Mouse (Mus musculus) cerebellum, adult 2 months (tissue): Measurements from ENCODE around the gene Ndufs3.

ENCODE experiments used
- CTCF ChIP-seq: fragments of 200-500 bp; IDR thresholded peaks from 2 replicates; pipeline ENCODE4 v1.5.1; 2011; ENCODE audit warnings: low read depth, mild to moderate bottlenecking, control low read depth, low read length, moderate library complexity, borderline replicate concordance; ENCODE audit not compliant: insufficient read depth
- POLR2A ChIP-seq: fragments of 200-500 bp; IDR thresholded peaks from 2 replicates; pipeline ENCODE4 v1.6.1; 2011; ENCODE audit warnings: low read length, control low read depth, borderline replicate concordance; ENCODE audit not compliant: insufficient read depth

DNA sequence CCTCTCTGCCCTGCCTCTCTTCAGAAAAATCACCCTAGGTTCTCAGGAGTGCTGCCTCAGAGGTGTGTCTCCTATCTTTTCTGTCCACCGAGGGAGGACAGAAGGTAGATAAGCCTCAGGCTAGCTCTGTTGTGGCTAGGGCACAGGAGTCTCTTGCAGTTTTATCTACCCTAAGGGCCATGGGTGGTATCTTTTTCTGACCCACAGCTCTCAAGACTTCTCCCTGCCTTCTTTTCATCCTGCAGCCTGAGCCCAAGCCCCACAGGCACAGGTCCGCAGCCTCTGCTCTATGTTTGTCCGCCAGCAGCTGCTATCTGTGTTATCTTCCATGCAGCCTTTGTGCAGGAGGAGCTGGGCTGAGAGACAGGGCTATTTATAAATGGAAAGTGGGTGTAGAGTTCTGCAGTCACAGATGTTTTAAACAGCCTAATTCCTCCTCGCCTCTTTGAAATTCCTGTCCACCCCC is 34.5 kb downstream of the Ndufs3 start:
- no peak for TF ChIP-seq POLR2A
- TF ChIP-seq CTCF: no peak
